Mouse (Mus musculus) heart, embryonic 10.5 days (tissue): ENCODE results near the gene Ddx31. TPM values are rescaled to one million over a fixed set of nuclear protein-coding genes. Genes with fewer than 3 reads are reported as not detected.

Experiments used
- DNase-seq: peaks from one replicate; pipeline ENCODE4 v3.0.0-alpha.2; 2017; ENCODE audit warnings: low spot score
- H3K27ac ChIP-seq: fragments of 300-500 bp; sonication (generic); 2 replicates; pipeline ENCODE4 v1.5.1; 2016; ENCODE audit warnings: mild to moderate bottlenecking
- H3K27me3 ChIP-seq: fragments of 300-500 bp; sonication (generic); 2 replicates; pipeline ENCODE4 v1.6.1; 2016; ENCODE audit warnings: mild to moderate bottlenecking; ENCODE audit not compliant: poor library complexity, insufficient read depth, severe bottlenecking
- H3K36me3 ChIP-seq: fragments of 300-500 bp; sonication (generic); 2 replicates; pipeline ENCODE4 v1.6.1; 2016; ENCODE audit warnings: mild to moderate bottlenecking, moderate library complexity
- H3K4me1 ChIP-seq: fragments of 300-500 bp; sonication (generic); 2 replicates; pipeline ENCODE4 v1.6.1; 2016; ENCODE audit warnings: mild to moderate bottlenecking
- H3K4me3 ChIP-seq: fragments of 300-500 bp; sonication (generic); 2 replicates; pipeline ENCODE4 v1.5.1; 2016; ENCODE audit warnings: mild to moderate bottlenecking, moderate library complexity
- H3K9me3 ChIP-seq: fragments of 300-500 bp; sonication (generic); 2 replicates; pipeline ENCODE4 v1.6.1; 2016; ENCODE audit warnings: mild to moderate bottlenecking, moderate library complexity
- WGBS: fragments of 180-500 bp; shearing (Covaris S2); methylation state at CpG from one replicate; pipeline ENCODE4 v1.1.7; 2016; 5-methylcytosine and 5-hydroxymethylcytosine counted together
- polyA plus RNA-seq: library from polyadenylated mRNA; unstranded; fragments of >200 nt; fragmentation: Nextera tagmentation; extraction: Ambion mirVana; gene quantifications from 2 replicates; pipeline ENCODE4 v1.2.1, GENCODE M21; 2016

Ddx31 gene
- polyA plus RNA-seq, 1 experiment from 2014 or later, result 15.0 TPM

- peaks cover 39% of the 10 kb centered on the region for H3K36me3 ChIP-seq
Observed at GRCm38 (mm10) chr2:28836181-28836940, 3.8 kb upstream of the Ddx31 start.

GRCm38 (mm10) chr2:28839501-28840221 lies 545 bp upstream of the Ddx31 start:
- peak; percentile 80 for DNase-seq
- peak overlapping the region; percentile 100 for H3K4me3 ChIP-seq
- H3K36me3 ChIP-seq, result peaks cover 11% of the 10 kb centered on the region
- H3K27ac ChIP-seq, result peak overlapping the region; percentile 95
- H3K27me3 ChIP-seq, result no peaks in the 10 kb centered on the region
- no peaks in the 10 kb centered on the region for H3K9me3 ChIP-seq
- H3K4me1 ChIP-seq, result peaks cover 25% of the 10 kb centered on the region
- WGBS, result under 1% methylated on average over 52 of the region's 53 CpGs

More at GRCm38 (mm10) chr2:28836181-28836940, 3.8 kb upstream of the Ddx31 start:
- H3K4me1 ChIP-seq, result peaks cover 19% of the 10 kb centered on the region
- H3K27me3 ChIP-seq, result no peaks in the 10 kb centered on the region
- H3K4me3 ChIP-seq, result no peak overlapping the region
- no peak overlapping the region for H3K27ac ChIP-seq
- DNase-seq, result no peak
- WGBS, result 57% methylated on average over 3 of the region's 3 CpGs
- no peaks in the 10 kb centered on the region for H3K9me3 ChIP-seq

GRCm38 (mm10) chr2:28842042-28842441 lies 1.8 kb downstream of the Ddx31 start:
- no peak for DNase-seq
- 71% methylated on average over 3 of the region's 3 CpGs for whole genome bisulfite sequencing

GRCm38 (mm10) chr2:28848879-28849278 lies 8.7 kb downstream of the Ddx31 start:
- 91% methylated on average over 2 of the region's 2 CpGs for WGBS
- no peak overlapping the region for H3K4me3 ChIP-seq
- H3K9me3 ChIP-seq, result no peaks in the 10 kb centered on the region
- H3K4me1 ChIP-seq, result no peaks in the 10 kb centered on the region
- no peaks in the 10 kb centered on the region for H3K27me3 ChIP-seq
- H3K36me3 ChIP-seq, result peaks cover 69% of the 10 kb centered on the region
- no peak for DNase-seq
- no peak overlapping the region for H3K27ac ChIP-seq

More at GRCm38 (mm10) chr2:28842042-28842441, 1.8 kb downstream of the Ddx31 start:
- no peaks in the 10 kb centered on the region for H3K27me3 ChIP-seq
- no peak overlapping the region for H3K27ac ChIP-seq
- peaks cover 25% of the 10 kb centered on the region for H3K4me1 ChIP-seq
- H3K9me3 ChIP-seq, result no peaks in the 10 kb centered on the region
- H3K36me3 ChIP-seq, result peaks cover 26% of the 10 kb centered on the region
- H3K4me3 ChIP-seq, result peak overlapping the region; percentile 100

GRCm38 (mm10) chr2:28852594-28852993 lies 12.4 kb downstream of the Ddx31 start:
- Histone ChIP-seq H3K27me3 (no peaks in the 10 kb centered on the region), H3K9me3 (no peaks in the 10 kb centered on the region), H3K36me3 (peaks cover 69% of the 10 kb centered on the region), H3K27ac (no peak overlapping the region), H3K4me3 (no peak overlapping the region), H3K4me1 (no peaks in the 10 kb centered on the region)
- 85% methylated on average over 3 of the region's 3 CpGs for WGBS
- no peak for DNase-seq

- H3K4me1 ChIP-seq, result no peaks in the 10 kb centered on the region
- DNase-seq, result no peak
- no peaks in the 10 kb centered on the region for H3K27me3 ChIP-seq
- H3K9me3 ChIP-seq, result no peaks in the 10 kb centered on the region
- H3K4me3 ChIP-seq, result no peak overlapping the region
- H3K27ac ChIP-seq, result no peak overlapping the region
- peaks cover 66% of the 10 kb centered on the region for H3K36me3 ChIP-seq
- 95% methylated on average over 2 of the region's 2 CpGs for WGBS
Observed at GRCm38 (mm10) chr2:28855773-28856172, 15.6 kb downstream of the Ddx31 start.

- no peak for DNase-seq
- Histone ChIP-seq H3K4me1 (no peaks in the 10 kb centered on the region), H3K36me3 (peaks cover 89% of the 10 kb centered on the region), H3K4me3 (no peak overlapping the region), H3K27ac (no peak overlapping the region), H3K27me3 (no peaks in the 10 kb centered on the region), H3K9me3 (no peaks in the 10 kb centered on the region)
- WGBS, result 91% methylated on average over 4 of the region's 4 CpGs
Observed at GRCm38 (mm10) chr2:28859303-28859702, 19.1 kb downstream of the Ddx31 start.

GRCm38 (mm10) chr2:28860678-28861423 lies 20.6 kb downstream of the Ddx31 start:
- Histone ChIP-seq H3K27me3 (no peaks in the 10 kb centered on the region), H3K4me3 (no peak overlapping the region), H3K9me3 (no peaks in the 10 kb centered on the region), H3K36me3 (peaks cover 92% of the 10 kb centered on the region), H3K4me1 (no peaks in the 10 kb centered on the region), H3K27ac (no peak overlapping the region)
- WGBS, result 92% methylated on average over 8 of the region's 8 CpGs
- no peak for DNase-seq

GRCm38 (mm10) chr2:28863857-28864256 lies 23.7 kb downstream of the Ddx31 start:
- no peak overlapping the region for H3K27ac ChIP-seq
- peaks cover 95% of the 10 kb centered on the region for H3K36me3 ChIP-seq
- H3K9me3 ChIP-seq, result no peaks in the 10 kb centered on the region
- no peak for DNase-seq
- no peaks in the 10 kb centered on the region for H3K4me1 ChIP-seq
- H3K27me3 ChIP-seq, result no peaks in the 10 kb centered on the region
- H3K4me3 ChIP-seq, result no peak overlapping the region

GRCm38 (mm10) chr2:28867495-28867894 lies 27.3 kb downstream of the Ddx31 start:
- H3K27ac ChIP-seq, result no peak overlapping the region
- no peak overlapping the region for H3K4me3 ChIP-seq
- H3K27me3 ChIP-seq, result no peaks in the 10 kb centered on the region
- H3K9me3 ChIP-seq, result no peaks in the 10 kb centered on the region
- no peaks in the 10 kb centered on the region for H3K4me1 ChIP-seq
- H3K36me3 ChIP-seq, result peaks cover 72% of the 10 kb centered on the region
- 68% methylated on average over 7 of the region's 7 CpGs for WGBS
- no peak for DNase-seq

- Histone ChIP-seq H3K4me1 (no peaks in the 10 kb centered on the region), H3K27ac (no peak overlapping the region), H3K27me3 (no peaks in the 10 kb centered on the region), H3K36me3 (peaks cover 53% of the 10 kb centered on the region), H3K4me3 (no peak overlapping the region), H3K9me3 (no peaks in the 10 kb centered on the region)
- WGBS, result 91% methylated on average over 11 of the region's 11 CpGs
- DNase-seq, result no peak
Observed at GRCm38 (mm10) chr2:28875554-28875953, 35.3 kb downstream of the Ddx31 start.

GRCm38 (mm10) chr2:28881275-28881674 lies 41.1 kb downstream of the Ddx31 start:
- H3K36me3 ChIP-seq, result peaks cover 66% of the 10 kb centered on the region
- no peaks in the 10 kb centered on the region for H3K27me3 ChIP-seq
- H3K9me3 ChIP-seq, result no peaks in the 10 kb centered on the region
- no peaks in the 10 kb centered on the region for H3K4me1 ChIP-seq
- 92% methylated on average over 3 of the region's 3 CpGs for WGBS
- DNase-seq, result no peak
- H3K27ac ChIP-seq, result no peak overlapping the region
- H3K4me3 ChIP-seq, result no peak overlapping the region

- no peak overlapping the region for H3K4me3 ChIP-seq
- no peak for DNase-seq
- no peak overlapping the region for H3K27ac ChIP-seq
- H3K27me3 ChIP-seq, result no peaks in the 10 kb centered on the region
- H3K9me3 ChIP-seq, result no peaks in the 10 kb centered on the region
- H3K4me1 ChIP-seq, result no peaks in the 10 kb centered on the region
- H3K36me3 ChIP-seq, result peaks cover 65% of the 10 kb centered on the region
- WGBS, result 89% methylated on average over 3 of the region's 3 CpGs
Observed at GRCm38 (mm10) chr2:28882047-28882446, 41.8 kb downstream of the Ddx31 start.
